ENCODE assay signal across 13 mouse cellular contexts in genomic region chr19:10497512-10498160, GRCm38 (mm10). TPM values are rescaled to one million over a fixed set of nuclear protein-coding genes. Genes with fewer than 3 reads are reported as not detected.
DNase-seq lines count a peak whose midpoint lies in the region; TF ChIP-seq lines count a peak whose summit lies in the region.
"Had no signal": no experiment of that assay in that cellular context is flagged by ENCODE, and none has a peak within 500 bp of the region (broad histone marks: within the 10 kb centered on the region; RNA-seq: fewer than 3 reads in every experiment).

No protein-coding gene starts in this region.

- H3K27ac ChIP-seq in layer of hippocampus, adult 2 months: peak overlapping the region; percentile 33; the same call in 1 of the 2 replicates
- H3K27ac ChIP-seq in macrophage: peak overlapping the region; percentile 37
- H3K27ac ChIP-seq: gastrocnemius, adult 2 months had no signal

- no peak overlapping the region for H3K4me3 ChIP-seq in layer of hippocampus, adult 2 months
- no peak overlapping the region for H3K4me3 ChIP-seq in macrophage (ENCODE audit: inconsistent target)
- H3K4me3 ChIP-seq: gastrocnemius, adult 2 months had no signal

- H3K36me3 ChIP-seq in macrophage (ENCODE audit: inconsistent target): peaks cover 31% of the 10 kb centered on the region

- TF ChIP-seq CTCF in layer of hippocampus, adult 2 months (conservative IDR thresholded peaks at IDR 0.05): peak; percentile 23; the same call in 1 of the 2 replicates

- H3K79me2 ChIP-seq in macrophage (ENCODE audit: inconsistent target): no peaks in the 10 kb centered on the region

- WGBS in macrophage (ENCODE audit: missing documents): 25% methylated on average over 8 of the region's 8 CpGs

- peak; percentile 52 for DNase-seq in adrenal gland, postnatal 14 days
- no peak for DNase-seq in adrenal gland, postnatal 25 days
- DNase-seq in layer of hippocampus, adult 2 months (ENCODE audit: low spot score in 2 of 2): no peak
- DNase-seq in layer of hippocampus, postnatal 14 days (ENCODE audit: low spot score in 2 of 2): no peak
- peak; percentile 44 for DNase-seq in MN1 (ENCODE audit: low spot score)
- no peak for DNase-seq in layer of hippocampus, postnatal 10 days (ENCODE audit: low spot score in 2 of 2)
- no peak for DNase-seq in gastrocnemius, postnatal 10 days
- DNase-seq: gastrocnemius, adult 2 months; layer of hippocampus, postnatal 36 days; liver; right cerebral cortex, postnatal 4 days had no signal

RNA-seq across cellular contexts. Expression of gene Ppp1r32, which starts 14.9 kb away (rescaled TPM):
- total RNA-seq in adrenal gland, postnatal 14 days (2021): 0.53 and 0.63 TPM in 2 replicates
- 0.88 TPM in 1 of 2 replicates, not detected in the other for total RNA-seq in adrenal gland, postnatal 25 days (2021)
- 1 to 10 TPM; 2.4 to 3.0 TPM for total RNA-seq in layer of hippocampus, adult 2 months (2021)
- total RNA-seq in layer of hippocampus, postnatal 14 days (2021): 1 to 10 TPM; 1.5 to 1.6 TPM
- 1 to 10 TPM in 22 of 26 experiments, under 1 TPM in 2, not detected in 2; 0.49 to 2.9 (median 1.7) TPM for total RNA-seq in macrophage (2018; cell fraction: chromatin; rRNA removed)
- total RNA-seq in macrophage (2018; cell fraction: cytosol; rRNA removed): under 1 TPM in 11 of 26 experiments, not detected in 15; 0.05 to 0.19 (median 0.10) TPM
- total RNA-seq in macrophage (2018; cell fraction: nucleus; rRNA removed): 1 to 10 TPM in 12 of 26 experiments, under 1 TPM in 11, not detected in 3; 0.36 to 2.2 (median 1.0) TPM
- 0.19 TPM in 1 of 3 replicates, not detected in the others for polyA plus RNA-seq in macrophage (2018)
- 1 to 10 TPM; 1.9 to 4.7 TPM for total RNA-seq in layer of hippocampus, postnatal 10 days (2021)
- total RNA-seq in gastrocnemius, postnatal 10 days (2021): 1 to 10 TPM in 1 of 2 experiments, under 1 TPM in 1; 0.40 to 1.3 TPM
- polyA plus RNA-seq: kidney, embryonic 14.5 days had no signal

RNA-seq across cellular contexts. Expression of gene Cpsf7, which starts 27.4 kb away (rescaled TPM):
- 52.9 and 67.6 TPM in 2 replicates for total RNA-seq in adrenal gland, postnatal 14 days (2021)
- 59.8 and 70.4 TPM in 2 replicates for total RNA-seq in adrenal gland, postnatal 25 days (2021)
- 10 to 100 TPM; 80.9 to 81.7 TPM for total RNA-seq in layer of hippocampus, adult 2 months (2021)
- total RNA-seq in layer of hippocampus, postnatal 14 days (2021): 10 to 100 TPM; 63.5 to 71.9 TPM
- 100 to 1,000 TPM; 192 to 283 (median 235) TPM for total RNA-seq in macrophage (2018; cell fraction: chromatin; rRNA removed)
- total RNA-seq in macrophage (2018; cell fraction: cytosol; rRNA removed): 10 to 100 TPM; 23.8 to 36.8 (median 30.5) TPM
- 100 to 1,000 TPM; 112 to 239 (median 171) TPM for total RNA-seq in macrophage (2018; cell fraction: nucleus; rRNA removed)
- 23.4 to 32.9 TPM (median 25.6 TPM) in 3 replicates for polyA plus RNA-seq in macrophage (2018)
- total RNA-seq in layer of hippocampus, postnatal 10 days (2021): 10 to 100 TPM; 71.6 to 74.3 TPM
- total RNA-seq in gastrocnemius, postnatal 10 days (2021): 10 to 100 TPM; 26.6 to 33.0 TPM

RNA-seq across cellular contexts. Expression of gene Sdhaf2, which starts 28.3 kb away (rescaled TPM):
- total RNA-seq in adrenal gland, postnatal 14 days (2021): 49.9 and 55.7 TPM in 2 replicates
- 60.6 and 63.5 TPM in 2 replicates for total RNA-seq in adrenal gland, postnatal 25 days (2021)
- total RNA-seq in layer of hippocampus, adult 2 months (2021): 10 to 100 TPM; 53.4 to 63.0 TPM
- 10 to 100 TPM; 57.6 to 62.0 TPM for total RNA-seq in layer of hippocampus, postnatal 14 days (2021)
- 10 to 100 TPM; 23.8 to 75.7 (median 55.5) TPM for total RNA-seq in macrophage (2018; cell fraction: chromatin; rRNA removed)
- total RNA-seq in macrophage (2018; cell fraction: cytosol; rRNA removed): 10 to 100 TPM; 31.8 to 63.0 (median 50.4) TPM
- 10 to 100 TPM; 17.5 to 63.8 (median 36.3) TPM for total RNA-seq in macrophage (2018; cell fraction: nucleus; rRNA removed)
- 47.5 to 57.7 TPM (median 49.5 TPM) in 3 replicates for polyA plus RNA-seq in macrophage (2018)
- total RNA-seq in layer of hippocampus, postnatal 10 days (2021): 10 to 100 TPM; 52.6 to 53.3 TPM
- 10 to 100 TPM; 42.5 to 45.1 TPM for total RNA-seq in gastrocnemius, postnatal 10 days (2021)

RNA-seq across cellular contexts. Expression of gene Lrrc10b, which starts 40.4 kb away (rescaled TPM):
- 3.9 and 5.8 TPM in 2 replicates for total RNA-seq in adrenal gland, postnatal 14 days (2021)
- total RNA-seq in adrenal gland, postnatal 25 days (2021): 2.2 and 2.5 TPM in 2 replicates
- 10 to 100 TPM; 83.9 to 84.6 TPM for total RNA-seq in layer of hippocampus, adult 2 months (2021)
- 10 to 100 TPM; 58.7 to 58.9 TPM for total RNA-seq in layer of hippocampus, postnatal 14 days (2021)
- not detected for total RNA-seq in macrophage (2018; cell fraction: chromatin; rRNA removed)
- under 1 TPM in 10 of 26 experiments, not detected in 16; 0.05 to 0.17 (median 0.09) TPM for total RNA-seq in macrophage (2018; cell fraction: cytosol; rRNA removed)
- under 1 TPM in 1 of 26 experiments, not detected in 25; 0.44 TPM for total RNA-seq in macrophage (2018; cell fraction: nucleus; rRNA removed)
- polyA plus RNA-seq in macrophage (2018): 0.09 to 0.19 TPM in 2 of 3 replicates, not detected in the other
- 10 to 100 TPM; 27.4 to 28.0 TPM for total RNA-seq in layer of hippocampus, postnatal 10 days (2021)
- total RNA-seq in gastrocnemius, postnatal 10 days (2021): under 1 TPM; 0.40 to 0.43 TPM

RNA-seq across cellular contexts. Expression of gene Tmem216, which starts 58.4 kb away (rescaled TPM):
- total RNA-seq in adrenal gland, postnatal 14 days (2021): 12.1 and 12.8 TPM in 2 replicates
- 16.2 and 20.6 TPM in 2 replicates for total RNA-seq in adrenal gland, postnatal 25 days (2021)
- 10 to 100 TPM; 10.8 to 11.4 TPM for total RNA-seq in layer of hippocampus, adult 2 months (2021)
- 10 to 100 TPM; 10.1 to 11.8 TPM for total RNA-seq in layer of hippocampus, postnatal 14 days (2021)
- total RNA-seq in macrophage (2018; cell fraction: chromatin; rRNA removed): 1 to 10 TPM in 22 of 26 experiments, not detected in 4; 1.2 to 7.8 (median 2.2) TPM
- total RNA-seq in macrophage (2018; cell fraction: cytosol; rRNA removed): 1 to 10 TPM; 1.5 to 4.7 (median 3.1) TPM
- total RNA-seq in macrophage (2018; cell fraction: nucleus; rRNA removed): 1 to 10 TPM in 21 of 26 experiments, under 1 TPM in 3, not detected in 2; 0.88 to 7.5 (median 2.4) TPM
- polyA plus RNA-seq in macrophage (2018): 1.4 to 5.1 TPM (median 2.8 TPM) in 3 replicates
- 10 to 100 TPM; 12.3 to 13.0 TPM for total RNA-seq in layer of hippocampus, postnatal 10 days (2021)
- total RNA-seq in gastrocnemius, postnatal 10 days (2021): 1 to 10 TPM; 2.3 to 3.0 TPM

Comparison
In these comparisons a context has a peak if more than half of its experiments do, and no peak if none do; other contexts are left out.
1. DNase-seq: peak in adrenal gland, postnatal 14 days (single experiment) and MN1 (single experiment); none in adrenal gland, postnatal 25 days (single experiment), layer of hippocampus, adult 2 months (0 of 2), layer of hippocampus, postnatal 14 days (0 of 2), layer of hippocampus, postnatal 10 days (0 of 2) and gastrocnemius, postnatal 10 days (single experiment).